Mouse (Mus musculus): ENCODE data around the gene Ptpn21.
A peak's percentile ranks its signal among the peaks of the same experiment; 100 is the strongest.

Ptpn21 gene

DNA sequence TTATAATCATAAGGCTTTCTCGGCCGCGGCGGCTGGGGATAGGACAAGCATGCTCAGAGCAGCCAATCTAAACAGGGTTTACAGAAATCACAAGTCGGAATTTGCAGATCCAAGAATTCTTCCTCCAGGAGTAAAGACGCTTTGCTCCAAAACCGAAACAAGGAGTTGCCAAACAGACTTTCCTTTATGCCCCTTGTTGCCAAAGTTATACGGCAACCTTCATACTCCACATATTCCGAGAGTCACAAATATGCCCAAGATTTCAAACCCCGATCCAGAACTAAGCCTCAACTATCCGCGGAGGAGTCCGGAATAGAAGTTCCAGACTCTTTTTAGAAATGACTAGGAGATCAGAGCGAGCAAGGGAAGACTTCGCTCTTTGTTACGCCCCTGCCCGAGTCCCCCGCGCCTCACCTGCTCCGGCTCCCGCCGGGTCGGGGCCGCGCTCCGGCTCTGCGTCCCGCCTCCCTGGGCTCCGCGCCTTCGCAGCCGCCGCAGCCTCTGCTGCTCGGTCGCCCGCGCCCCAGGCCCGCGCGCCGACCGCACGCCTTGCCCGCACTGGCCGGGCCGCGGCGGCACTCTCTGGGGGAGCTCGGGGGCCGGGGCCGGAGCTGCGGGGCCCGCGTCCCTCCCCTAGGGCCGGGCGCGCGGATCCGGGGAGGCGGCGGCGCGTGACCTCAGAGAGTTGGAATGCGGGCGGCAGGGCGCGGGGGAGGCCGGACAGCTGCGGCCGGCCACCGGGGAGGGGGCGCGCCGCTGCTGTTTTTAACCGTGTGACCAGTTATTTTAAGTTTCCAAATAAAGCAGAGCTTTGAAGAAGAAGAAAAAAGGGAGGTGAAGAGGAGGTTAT, at the start of gene Ptpn21:
Ptpn21 (minus strand) TSS at position 455 of the 850 bp plus-strand sequence.
- no peak for DNase-seq

DNA sequence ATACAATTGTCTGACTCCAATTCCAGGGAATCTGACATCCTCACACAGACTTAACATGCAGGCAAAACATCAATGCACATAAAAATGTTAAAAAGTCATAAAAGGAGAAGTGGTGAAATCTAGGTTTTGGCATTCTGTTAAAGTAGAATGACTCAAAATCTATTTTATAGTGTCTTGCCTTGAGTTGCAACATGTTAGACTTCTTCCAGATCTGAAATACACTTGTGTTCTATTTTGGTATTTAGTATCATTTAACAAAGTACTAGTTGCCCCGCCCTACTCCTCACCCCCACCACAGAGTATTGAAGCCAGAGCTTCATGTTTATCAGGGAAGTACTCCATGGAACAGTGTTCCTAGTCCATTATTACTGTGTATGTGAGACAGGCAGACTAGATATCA, 47.0 kb upstream of the Ptpn21 start:
- DNase-seq = no peak

DNA sequence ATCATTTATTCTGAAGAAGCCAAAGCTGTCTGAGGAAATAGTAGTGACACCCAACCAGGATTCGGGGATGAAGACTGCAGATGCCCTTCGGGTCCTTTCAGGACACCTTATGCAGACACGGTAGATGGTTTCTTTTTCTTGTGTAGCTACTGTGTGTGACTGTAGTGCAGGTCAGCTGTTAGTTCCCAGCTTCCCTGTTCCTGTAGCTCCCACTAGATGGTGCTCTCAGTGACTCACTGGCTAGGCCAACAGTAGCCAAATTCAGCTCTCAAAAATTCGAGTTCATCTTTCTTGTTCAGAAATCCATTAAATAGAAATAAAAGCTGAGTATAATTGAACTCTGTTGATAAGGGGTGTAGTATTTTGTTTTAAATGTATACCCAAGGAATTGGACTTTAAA, 41.9 kb upstream of the Ptpn21 start:
- peak; percentile 38 for DNase-seq

DNA sequence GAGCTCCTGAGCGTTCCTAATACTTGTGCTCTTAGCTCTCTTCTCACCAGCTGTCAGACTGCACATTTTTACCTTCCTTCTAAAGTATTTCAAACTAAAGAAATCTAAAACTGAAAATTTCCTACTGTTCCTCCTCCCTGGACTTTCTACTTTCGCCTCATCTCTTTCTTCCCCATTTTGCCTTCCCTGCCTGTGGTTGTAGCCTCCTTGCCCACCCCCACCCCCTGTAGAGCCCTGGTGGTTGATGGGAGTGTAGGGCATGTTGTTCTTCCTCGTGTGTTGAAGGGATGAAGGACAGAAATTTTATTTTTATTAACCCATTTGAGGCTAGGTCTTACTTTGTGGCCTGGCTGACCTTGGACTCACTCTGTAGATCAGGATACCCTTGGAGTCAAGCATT, 40.3 kb upstream of the Ptpn21 start:
- no peak for DNase-seq

DNA sequence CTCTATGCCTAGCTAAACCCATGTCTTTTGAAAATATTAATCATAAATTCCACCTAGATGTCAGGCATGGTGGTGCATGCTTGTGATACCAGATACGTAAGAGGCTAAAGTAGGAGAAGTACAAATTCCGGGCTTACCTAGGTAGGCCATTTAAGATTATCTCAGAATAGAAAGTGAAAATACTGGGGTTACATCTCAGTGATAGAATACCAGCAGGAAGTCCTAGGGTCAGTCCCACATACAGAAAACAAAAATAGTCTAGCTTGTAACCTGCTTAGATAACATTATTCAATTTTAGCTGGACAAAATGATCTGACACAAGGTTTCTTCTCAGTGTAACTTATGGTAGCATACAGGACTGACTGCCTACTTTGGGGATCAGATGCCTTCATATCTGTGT, 29.0 kb upstream of the Ptpn21 start:
- no peak for DNase-seq

DNA sequence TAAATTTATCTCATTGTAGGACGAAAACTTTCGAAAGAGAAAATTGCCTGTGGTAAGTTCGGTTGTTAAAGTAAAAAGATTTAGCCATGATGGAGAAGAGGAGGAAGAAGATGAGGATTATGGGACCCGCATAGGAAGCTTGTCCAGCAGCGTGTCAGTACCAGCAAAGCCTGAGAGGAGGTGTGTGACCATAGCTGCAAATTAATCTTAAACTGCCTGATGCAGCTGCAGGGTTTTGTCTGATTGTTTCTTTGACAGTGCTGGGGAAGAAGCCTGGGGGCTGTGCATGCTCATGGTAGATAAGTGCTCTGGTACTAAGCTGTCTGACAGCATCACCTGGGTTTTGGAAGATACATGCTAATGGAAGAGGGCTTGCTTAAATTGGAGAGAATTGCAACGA, 22.5 kb upstream of the Ptpn21 start:
- no peak for DNase-seq

DNA sequence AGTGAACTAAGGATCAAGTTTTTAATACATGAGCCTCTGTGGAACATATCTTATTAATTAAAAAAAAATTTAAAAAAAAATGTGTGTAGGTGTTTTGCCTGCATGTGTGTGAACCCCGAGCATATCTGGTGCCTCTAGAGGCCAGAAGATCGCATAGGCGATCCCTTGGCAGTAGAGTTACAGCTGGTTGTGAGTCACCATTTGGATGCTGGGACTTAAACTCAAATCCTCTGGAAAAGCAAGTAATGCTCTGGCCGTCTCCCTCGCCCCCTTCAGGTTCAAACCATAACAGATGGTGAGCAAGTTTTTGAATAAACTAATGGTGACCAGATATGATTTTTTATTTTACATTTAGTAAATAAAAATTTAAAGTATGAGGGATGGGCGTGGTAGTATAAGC, 20.4 kb upstream of the Ptpn21 start:
- no peak for DNase-seq

DNA sequence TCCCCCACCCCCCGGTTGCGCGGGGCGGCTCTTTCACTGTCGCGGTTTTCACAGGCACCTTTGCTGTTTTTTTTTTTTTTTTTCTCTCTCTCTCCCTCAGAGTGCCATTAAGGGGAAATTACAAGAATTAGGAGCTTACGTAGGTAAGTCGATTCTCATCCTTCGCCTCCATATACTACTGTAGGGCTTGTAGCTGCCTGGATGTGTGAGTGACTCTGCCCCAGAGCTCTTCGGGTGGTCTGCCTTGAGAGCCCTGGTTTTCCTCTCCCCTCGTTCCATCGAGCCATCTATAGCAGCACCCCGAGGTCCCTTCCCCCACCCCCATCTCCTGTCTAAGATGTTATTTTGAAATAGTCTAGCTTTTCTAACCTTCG, 10.2 kb upstream of the Ptpn21 start:
- no peak for DNase-seq

DNA sequence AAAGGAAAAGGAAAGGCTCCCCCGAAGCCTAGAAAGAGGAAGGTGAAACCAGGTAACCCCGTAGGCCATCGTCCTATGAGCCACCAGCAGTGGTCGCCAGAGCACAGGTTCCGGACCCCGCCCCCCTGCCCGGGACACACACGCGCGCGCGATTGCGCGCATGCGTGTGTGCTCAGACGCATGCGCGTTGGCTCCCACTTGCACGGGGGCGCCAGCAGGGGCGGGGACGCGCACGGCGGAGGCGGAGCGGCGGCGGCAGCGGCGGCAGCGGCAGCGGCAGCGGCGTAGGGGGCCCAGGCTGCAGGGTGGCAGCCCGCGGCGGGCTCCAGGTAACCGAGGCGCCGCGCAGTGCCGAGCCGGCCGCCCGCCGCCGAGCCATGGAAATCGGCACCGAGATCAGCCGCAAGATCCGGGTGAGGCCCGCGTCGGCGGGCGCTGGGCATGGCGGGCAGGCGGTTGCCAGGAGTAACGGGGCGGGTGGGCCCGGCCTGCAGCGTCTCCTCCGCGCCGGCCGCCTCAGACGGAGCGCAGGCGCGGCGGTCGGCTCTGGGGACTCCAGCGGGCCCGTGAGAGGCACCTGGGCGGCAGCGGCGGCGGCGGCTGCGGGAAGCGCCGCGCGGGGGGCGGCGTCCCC, 9.7 kb upstream of the Ptpn21 start, which contains the start of gene Zc3h14:
Zc3h14 (plus strand) TSS at position 219 of the 634 bp plus-strand sequence.
- DNase-seq = peak; percentile 90

DNA sequence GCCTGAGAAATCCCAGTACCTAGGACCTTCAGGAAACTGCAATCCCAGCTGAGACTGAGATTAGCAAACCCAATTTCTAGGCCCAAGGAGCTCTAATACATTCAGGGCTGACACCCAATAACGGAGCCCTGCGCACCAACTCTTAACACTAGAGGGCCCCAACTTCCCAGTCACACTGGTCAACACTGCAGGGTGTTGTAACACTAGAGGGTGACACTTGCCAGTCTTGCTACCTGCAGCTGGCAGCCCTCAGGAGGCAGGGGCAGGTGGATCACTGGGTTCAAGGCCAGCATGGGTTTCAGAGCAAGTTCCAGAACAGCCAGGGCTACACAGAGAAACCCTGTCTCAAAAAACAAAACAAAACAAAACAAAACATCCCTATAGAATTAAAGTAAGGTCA, 8.9 kb upstream of the Ptpn21 start:
- DNase-seq = peak; percentile 63

DNA sequence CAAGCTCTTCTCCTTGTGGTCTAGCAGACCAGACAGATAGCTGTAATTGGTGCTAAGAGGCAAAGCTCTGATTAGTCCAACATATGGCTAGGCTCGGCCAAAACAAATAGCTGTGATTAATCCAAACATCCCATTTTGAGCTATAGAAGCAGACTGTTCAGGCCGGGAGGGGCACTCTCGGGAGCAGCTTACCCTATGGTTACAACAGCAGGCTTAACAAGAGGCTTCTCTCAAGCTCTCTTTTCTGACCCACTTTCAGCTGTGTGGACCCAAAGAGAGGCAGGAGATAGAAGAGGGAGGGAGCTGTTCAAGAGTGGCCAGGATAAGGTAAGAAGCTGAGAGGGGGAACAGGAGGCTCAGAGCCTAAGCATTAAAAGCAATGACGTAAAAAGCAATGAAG, 8.4 kb upstream of the Ptpn21 start:
- no peak for DNase-seq

DNA sequence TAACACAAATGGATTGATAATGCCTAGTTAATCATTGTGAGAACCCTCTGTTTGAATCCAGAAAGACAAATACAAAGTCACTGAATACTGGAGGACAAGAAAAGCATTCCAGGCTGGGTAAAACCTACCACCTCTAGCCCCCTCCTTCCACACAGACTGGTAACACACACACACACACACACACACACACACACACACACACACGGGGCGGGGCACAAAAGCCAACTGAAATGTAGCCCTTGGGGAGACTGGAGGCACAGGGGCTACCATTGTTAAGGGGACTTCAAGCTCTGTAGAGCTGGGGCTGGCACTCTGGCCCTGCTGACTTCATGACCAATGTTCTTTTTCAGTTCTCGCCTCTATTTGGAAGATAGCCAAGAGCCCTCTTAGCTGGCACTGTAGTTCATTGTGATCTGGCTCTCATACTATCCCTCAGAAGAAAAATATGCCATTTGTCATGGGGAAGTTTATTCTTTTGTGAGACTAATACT, 3.9 kb upstream of the Ptpn21 start:
- no peak for DNase-seq

DNA sequence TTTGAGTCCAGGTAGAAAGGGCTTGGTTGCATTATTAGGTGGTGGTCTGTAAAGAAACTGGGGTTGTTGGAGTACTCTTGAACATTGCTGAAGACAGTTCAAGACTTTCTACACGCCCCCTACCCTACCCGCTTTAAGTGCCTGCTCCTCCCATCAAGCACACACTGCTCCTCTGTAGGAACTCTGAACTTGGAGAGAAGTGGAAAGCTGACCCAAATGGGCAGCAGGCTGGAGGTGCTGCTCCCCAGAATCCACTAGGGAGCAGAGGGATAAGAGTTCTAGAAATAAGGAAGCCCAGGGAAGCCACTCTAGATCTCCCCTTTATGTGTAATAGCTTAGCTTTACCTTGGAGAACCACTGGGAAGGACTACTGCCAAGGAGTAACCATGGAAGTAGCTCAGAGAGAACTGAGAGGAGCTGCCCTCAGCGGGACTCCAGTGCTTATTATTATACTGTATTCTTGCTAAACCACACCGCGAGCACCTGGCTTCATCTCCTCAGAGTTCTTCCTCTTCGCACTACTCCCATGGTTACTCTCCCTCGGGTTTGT, 671 bp upstream of the Ptpn21 start:
- DNase-seq = no peak

DNA sequence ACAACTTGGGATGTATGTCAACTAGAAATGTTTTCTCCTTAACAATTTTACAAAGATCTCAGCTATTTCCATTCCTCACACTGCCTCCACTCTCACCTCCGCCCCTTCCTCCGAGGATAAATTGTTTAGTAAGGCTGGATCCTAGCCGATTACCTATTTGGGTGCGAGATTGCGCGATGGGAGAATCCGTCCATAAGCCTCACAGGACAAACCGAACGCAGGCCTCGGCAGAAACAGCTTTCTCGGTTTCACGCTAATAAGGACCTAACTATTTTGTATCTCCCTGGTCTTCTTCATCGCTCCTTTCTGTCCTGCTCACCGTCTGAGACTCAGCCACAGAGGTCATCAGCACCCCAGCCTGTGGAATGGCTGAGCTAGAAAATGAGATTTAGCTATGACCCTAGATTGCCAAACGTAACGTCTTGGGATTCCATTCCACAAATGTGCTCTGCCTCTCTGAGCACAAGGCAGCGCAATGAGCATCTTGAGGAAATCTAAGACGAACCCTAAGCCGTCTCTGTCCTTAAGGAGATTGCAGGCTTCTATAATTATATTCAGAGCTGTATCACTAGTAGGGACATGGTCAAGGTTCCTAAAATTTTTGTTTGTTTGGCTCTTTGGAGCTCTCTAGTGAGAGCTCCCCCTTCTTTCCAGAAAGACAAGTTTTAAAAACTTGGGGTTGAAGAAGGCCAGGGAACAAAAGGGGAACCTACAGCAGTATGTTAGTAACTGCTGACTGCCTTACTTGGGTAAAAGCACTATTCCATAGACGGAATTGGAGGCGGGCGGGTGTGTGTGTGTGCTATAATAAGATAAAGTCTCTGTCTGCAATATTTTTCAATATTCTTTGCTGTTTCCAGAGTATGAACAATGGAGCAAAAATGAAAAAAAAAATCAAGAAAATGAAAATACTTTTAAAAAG, 2.1 kb downstream of the Ptpn21 start:
- no peak for DNase-seq

DNA sequence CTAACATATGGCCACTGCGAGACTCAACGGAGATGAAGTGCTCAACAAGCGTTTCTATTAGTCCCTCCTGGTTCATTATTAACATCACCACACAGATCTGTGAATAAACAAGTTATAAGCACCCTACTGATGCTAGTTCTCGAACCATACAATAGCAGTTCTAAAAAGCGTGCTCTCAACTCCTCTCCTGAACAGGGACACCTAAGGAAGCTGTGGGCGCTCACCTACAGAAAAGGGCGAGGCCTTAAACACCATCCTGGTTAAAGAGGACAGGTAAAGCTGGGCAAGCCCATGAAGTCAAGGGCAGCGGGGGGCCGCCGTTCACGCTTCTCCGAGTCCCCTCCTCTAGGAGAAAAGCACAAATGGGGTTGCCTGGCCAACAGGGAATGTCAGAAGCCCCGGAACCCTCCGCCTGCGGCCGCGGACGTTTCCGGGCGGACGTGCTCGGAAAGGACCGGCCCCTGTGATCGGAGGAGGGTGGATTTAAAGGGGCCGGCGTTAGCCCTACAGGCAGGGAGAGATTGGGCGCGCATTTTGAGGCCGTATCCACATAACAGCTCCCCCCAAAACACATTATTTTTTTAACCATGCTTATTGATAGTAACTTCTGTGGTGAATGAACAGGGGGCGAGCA, 2.8 kb downstream of the Ptpn21 start:
- peak; percentile 88 for DNase-seq

DNA sequence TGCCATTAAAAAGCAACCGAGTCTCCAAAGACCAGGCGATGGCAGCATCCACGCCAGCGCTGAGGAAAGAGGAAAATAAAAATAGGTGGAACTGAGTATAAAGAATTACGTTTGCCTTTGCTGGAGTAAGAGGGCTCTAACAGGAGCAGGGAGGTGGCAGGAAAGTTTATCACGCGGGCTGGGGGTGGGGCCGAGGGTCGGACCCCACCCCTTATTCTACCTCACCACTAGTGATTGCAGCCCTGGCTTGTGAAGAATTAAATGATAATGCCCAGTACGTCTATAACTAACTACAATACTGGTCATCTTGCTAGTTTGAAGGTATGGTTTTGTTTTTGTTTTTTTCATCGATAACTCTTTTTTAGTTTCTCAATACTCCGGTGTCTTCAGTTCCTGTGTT, 3.4 kb downstream of the Ptpn21 start:
- no peak for DNase-seq

DNA sequence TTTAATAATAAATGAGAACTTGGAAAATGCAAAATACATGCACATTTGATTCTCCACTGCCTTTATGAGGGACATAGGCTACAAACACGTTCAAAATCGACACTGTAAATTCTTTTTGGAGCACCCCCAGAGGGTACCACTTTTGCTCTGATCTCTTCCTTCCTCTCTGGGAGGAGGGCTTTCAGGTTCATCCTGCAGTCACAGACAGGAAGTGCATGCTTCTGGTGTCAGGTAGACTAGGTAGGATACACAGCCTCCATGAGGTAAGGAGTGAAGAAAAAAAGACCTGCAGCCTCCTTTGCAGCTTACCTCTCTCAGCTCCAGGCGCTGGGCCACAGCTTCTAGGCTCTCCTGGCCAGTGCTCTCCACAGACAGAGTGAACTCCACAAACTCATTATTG, 4.0 kb downstream of the Ptpn21 start:
- no peak for DNase-seq

DNA sequence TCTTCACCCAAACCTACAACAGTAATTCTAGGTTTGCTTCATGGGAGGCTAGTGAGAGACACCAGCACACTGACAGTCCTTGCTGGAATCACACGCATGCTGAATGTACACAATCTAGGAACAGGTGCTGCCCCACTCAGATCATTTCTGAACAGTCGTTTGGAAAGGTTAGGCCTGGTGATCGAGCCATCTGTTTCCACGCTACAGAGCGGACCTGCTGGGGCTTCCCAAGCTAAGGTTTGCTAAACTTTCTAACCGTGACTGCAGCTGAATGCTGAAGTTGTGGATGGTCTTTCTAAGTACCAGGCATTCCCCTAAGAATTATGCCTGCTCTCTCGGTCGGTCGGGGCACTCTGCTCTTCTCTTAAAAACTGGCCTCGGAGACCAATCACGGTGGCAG, 6.5 kb downstream of the Ptpn21 start:
- peak; percentile 84 for DNase-seq

DNA sequence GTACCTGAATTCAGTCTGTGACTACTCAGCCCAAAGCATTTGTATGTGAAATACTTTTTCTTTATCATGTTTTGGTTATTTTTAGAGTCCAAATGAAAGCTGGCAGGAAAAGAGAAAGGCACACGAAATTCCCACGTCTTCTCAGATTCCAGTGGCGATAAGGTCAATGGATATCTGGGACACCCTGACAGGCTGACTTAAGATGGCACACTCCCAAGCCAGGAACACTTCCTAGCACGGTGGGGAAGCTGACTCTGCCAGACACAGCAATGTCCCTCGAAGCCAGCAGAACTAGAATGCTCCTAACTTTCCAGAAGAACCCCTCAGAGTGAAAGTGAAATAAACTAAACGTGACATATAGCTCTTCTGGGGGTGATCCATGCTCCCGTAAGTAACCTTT, 10.0 kb downstream of the Ptpn21 start:
- peak; percentile 57 for DNase-seq

DNA sequence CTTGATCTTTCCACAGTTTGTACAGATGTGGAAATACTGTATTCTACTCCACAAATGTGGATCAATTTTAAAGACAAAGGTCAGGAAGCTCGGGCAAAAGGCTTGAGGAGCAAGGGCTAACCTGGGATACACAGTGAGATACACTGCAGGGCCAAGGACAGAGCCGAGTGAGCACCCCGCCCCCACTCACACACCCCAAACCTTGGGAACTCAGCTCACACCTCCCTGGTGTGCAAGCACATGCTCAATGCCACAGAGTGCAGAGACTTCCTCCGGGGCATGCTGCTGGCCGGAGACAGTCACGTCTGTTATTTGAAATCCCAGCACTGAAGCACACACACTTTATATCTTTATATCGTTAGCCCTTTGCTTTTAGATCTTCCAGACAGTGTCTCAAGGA, 11.1 kb downstream of the Ptpn21 start:
- DNase-seq = no peak

DNA sequence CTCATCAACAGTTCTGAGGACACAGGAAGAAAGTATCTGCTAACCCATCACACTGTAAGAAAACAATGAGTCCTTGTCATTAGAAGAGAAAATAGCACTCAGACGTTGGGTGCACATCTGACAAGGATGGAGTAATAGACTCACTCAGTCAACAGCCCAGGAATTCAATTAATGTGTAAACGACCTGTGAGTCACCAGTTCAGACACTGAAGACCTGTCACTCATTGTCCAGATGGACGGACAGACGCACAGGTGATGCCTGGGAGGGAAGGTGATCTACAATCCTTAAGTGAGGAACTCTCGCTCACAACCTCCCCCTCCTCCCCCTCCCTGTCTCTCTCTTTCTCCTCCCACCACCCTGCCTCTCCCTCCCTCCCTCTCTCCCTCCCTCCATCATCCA, 12.2 kb downstream of the Ptpn21 start:
- DNase-seq = no peak

DNA sequence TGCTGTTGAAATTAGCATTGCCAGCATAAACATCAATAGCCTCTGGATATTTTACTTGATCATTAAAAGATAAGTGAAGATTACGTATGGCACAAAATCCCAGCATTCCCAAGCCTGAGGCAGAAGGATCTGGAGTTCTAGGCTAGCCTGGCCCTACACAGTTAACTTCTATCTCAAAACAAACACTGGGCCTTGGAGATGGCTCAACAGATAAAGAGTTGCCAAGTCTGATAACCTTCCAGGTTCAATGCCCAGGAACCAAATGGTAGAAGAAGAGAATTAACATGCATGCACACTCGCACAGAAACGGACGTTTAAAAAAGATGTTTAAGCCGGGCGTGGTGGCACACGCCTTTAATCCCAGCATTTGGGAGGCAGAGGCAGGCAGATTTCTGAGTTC, 13.0 kb downstream of the Ptpn21 start:
- no peak for DNase-seq

DNA sequence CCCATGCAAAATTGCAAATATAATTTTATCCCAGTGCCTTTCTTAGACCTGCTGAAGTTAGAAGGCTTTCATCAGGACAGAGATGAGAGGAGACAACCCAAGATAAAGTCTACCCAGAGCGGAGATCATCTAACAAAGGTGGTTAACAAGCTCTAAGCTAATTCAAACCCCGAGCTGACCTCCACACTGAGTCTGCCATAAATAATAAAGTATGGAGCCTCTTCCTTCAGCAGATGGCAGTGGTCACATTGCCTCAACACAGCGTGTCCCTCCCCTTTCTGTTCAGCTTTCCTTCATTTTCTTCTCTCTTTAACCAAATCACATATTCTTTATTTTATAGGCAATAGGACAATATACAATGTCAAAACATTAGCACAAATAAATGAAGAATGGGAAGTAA, 16.2 kb downstream of the Ptpn21 start:
- no peak for DNase-seq

All from cerebellum, adult 9-10 months (tissue).